Mouse (Mus musculus) liver, embryonic 14 days (tissue): ENCODE measurements around the gene Mtfr2. TPM values are rescaled to one million over a fixed set of nuclear protein-coding genes. Genes with fewer than 3 reads are reported as not detected.

Source experiments
- polyA plus RNA-seq: library from polyadenylated mRNA; depleted of rRNA; stranded (reverse); fragments of >200 nt; gene quantifications from 2 replicates; pipeline ENCODE4 v1.2.3, GENCODE M21; 2012; rRNA removed

Gene Mtfr2
- 12.8 and 14.2 TPM in 2 replicates for polyA plus RNA-seq

GRCm38 (mm10) chr10:20347285-20348214 lies at the start of gene Mtfr2:
TSS of gene Mtfr2 (plus strand) at chr10:20347770.

GRCm38 (mm10) chr10:20311918-20312735 lies 35.4 kb upstream of the Mtfr2 start, which contains the start of gene Bclaf1:
TSS of gene Bclaf1 (plus strand) at chr10:20312469.

Other genes with a start within 250 kb of the Mtfr2 start
- gene Map7, start 199.3 kb upstream of the Mtfr2 start, polyA plus RNA-seq, result 2.3 and 2.7 TPM in 2 replicates
- 42.5 and 45.0 TPM in 2 replicates for gene Bclaf1, start 35.3 kb upstream of the Mtfr2 start, polyA plus RNA-seq